Mouse (Mus musculus) embryonic fibroblast, embryonic 13.5 days (primary cell): ENCODE results near the gene Clcn2.

ENCODE experiments used
- CTCF ChIP-seq: IDR thresholded peaks from 2 replicates; pipeline ENCODE4 v1.5.1; 2011; ENCODE audit warnings: mild to moderate bottlenecking, control low read depth, low read length, moderate library complexity, borderline replicate concordance; ENCODE audit not compliant: insufficient read depth
- POLR2A ChIP-seq: IDR thresholded peaks from 2 replicates; pipeline ENCODE4 v1.6.1; 2011; ENCODE audit warnings: low read depth, mild to moderate bottlenecking, control low read depth, low read length, moderate library complexity

- no peak for TF ChIP-seq CTCF
- TF ChIP-seq POLR2A: no peak
These were observed 15.0 kb downstream of the Clcn2 start for GRCm38 (mm10) chr16:20702522-20702893.
